Mouse (Mus musculus): Measurements from ENCODE around the gene Zfp14. TPM values are rescaled to one million over a fixed set of nuclear protein-coding genes. Genes with fewer than 3 reads are reported as not detected.

Gene Zfp14
- polyA plus RNA-seq, 1 experiment from 2014 or later, result 11.2 TPM

DNA sequence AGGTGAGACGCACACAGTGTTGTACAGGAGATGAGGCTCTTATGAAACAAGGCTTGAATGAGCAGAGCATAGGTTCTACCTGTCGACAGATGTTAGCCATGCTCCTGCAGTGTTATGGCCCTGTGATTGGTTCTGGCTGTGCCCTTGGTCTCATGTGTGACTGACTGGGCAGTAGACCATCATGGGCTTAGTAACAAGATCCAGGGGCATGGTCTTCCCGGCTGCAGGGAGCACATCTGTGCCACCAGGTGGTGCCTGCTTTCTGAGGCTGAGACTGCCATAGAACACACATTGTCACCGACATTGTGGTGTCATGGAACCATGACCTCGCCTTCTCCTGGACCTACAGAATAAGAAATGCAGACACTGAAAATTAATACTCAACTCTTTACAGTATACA, 25.8 kb downstream of the Zfp14 start:
- ATAC-seq (ENCODE audit: low FRiP score), result no peak
- Histone ChIP-seq H3K9ac (replicated peaks) (no peak overlapping the region), H3K27ac (replicated peaks) (no peak overlapping the region), H3K4me1 (no peaks in the 10 kb centered on the region), H3K9me3 (replicated peaks) (no peaks in the 10 kb centered on the region), H3K4me2 (no peak overlapping the region), H3K27me3 (replicated peaks) (no peaks in the 10 kb centered on the region), H3K36me3 (peaks cover 50% of the 10 kb centered on the region), H3K4me3 (replicated peaks) (no peak overlapping the region)
- 79% methylated on average over 5 of the region's 5 CpGs for WGBS

DNA sequence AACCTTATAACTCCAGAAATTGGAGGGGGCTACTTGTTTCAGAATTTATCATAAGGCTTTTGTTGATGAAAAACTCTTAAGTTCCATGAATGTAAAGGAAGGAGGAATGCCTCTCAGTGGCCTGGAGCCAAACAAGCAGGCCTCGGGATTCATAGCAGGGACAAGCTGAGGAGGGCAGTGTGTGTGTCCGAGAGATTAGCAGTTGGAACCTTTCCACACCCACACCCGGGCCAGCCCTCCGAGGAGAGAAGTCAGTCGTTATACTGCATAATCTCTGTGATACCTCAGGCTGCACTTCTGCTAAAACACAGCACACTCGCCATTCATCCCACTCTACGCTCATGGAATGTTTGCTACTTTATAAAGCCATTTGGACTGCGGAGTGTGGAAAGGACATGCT, 27.4 kb downstream of the Zfp14 start:
- Histone ChIP-seq H3K27ac (replicated peaks) (no peak overlapping the region), H3K27me3 (replicated peaks) (no peaks in the 10 kb centered on the region), H3K36me3 (peaks cover 61% of the 10 kb centered on the region), H3K4me2 (no peak overlapping the region), H3K9ac (replicated peaks) (no peak overlapping the region), H3K9me3 (replicated peaks) (no peaks in the 10 kb centered on the region), H3K4me1 (no peaks in the 10 kb centered on the region), H3K4me3 (replicated peaks) (no peak overlapping the region)
- 90% methylated on average over 8 of the region's 8 CpGs for WGBS
- ATAC-seq (ENCODE audit: low FRiP score), result no peak

DNA sequence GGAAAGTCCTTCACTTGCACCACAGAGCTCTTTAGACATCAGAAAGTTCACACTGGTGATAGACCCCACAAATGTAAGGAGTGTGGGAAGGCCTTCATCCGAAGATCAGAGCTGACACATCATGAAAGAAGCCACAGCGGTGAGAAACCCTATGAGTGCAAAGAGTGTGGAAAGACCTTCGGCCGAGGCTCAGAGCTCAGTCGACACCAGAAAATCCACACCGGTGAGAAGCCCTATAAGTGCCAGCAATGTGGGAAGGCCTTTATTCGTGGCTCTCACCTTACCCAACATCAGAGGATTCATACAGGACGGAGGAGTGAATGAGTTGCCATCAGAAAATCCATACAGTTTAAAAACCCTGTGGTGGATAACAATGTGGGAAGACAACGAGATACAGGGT, 27.9 kb downstream of the Zfp14 start:
- 92% methylated on average over 9 of the region's 9 CpGs for WGBS
- no peak for ATAC-seq (ENCODE audit: low FRiP score)
- Histone ChIP-seq H3K27me3 (replicated peaks) (no peaks in the 10 kb centered on the region), H3K9ac (replicated peaks) (no peak overlapping the region), H3K4me1 (no peaks in the 10 kb centered on the region), H3K9me3 (replicated peaks) (no peaks in the 10 kb centered on the region), H3K36me3 (peaks cover 62% of the 10 kb centered on the region), H3K4me2 (no peak overlapping the region), H3K4me3 (replicated peaks) (no peak overlapping the region), H3K27ac (replicated peaks) (no peak overlapping the region)

DNA sequence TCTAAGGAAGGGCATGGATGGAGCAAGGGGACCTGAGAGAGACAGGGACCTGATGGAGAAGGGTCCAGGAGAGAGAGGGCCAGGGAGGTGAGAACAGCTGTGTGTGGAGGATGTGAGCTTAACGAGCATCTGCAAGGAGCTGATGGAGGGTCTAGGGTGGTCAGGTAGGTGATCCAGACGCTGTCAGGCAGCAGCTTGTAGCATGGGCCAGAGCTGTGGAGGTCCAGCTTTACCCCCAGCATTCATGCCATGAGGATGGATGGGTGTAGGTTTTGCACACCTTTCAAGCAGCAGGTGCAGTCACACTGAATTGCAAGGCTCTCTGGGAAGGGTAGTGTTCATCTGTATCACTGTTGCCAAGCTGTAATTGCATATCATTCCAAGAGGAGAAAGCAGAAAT, 31.6 kb downstream of the Zfp14 start:
- no peaks in the 10 kb centered on the region for H3K4me1 ChIP-seq
- H3K4me3 ChIP-seq (replicated peaks), result no peak overlapping the region
- H3K9ac ChIP-seq (replicated peaks), result no peak overlapping the region
- H3K4me2 ChIP-seq, result no peak overlapping the region
- 98% methylated on average over 2 of the region's 2 CpGs for WGBS
- H3K9me3 ChIP-seq (replicated peaks), result no peaks in the 10 kb centered on the region
- ATAC-seq (ENCODE audit: low FRiP score), result no peak
- H3K27ac ChIP-seq (replicated peaks), result no peak overlapping the region
- H3K36me3 ChIP-seq, result peaks cover 78% of the 10 kb centered on the region
- H3K27me3 ChIP-seq (replicated peaks), result no peaks in the 10 kb centered on the region

DNA sequence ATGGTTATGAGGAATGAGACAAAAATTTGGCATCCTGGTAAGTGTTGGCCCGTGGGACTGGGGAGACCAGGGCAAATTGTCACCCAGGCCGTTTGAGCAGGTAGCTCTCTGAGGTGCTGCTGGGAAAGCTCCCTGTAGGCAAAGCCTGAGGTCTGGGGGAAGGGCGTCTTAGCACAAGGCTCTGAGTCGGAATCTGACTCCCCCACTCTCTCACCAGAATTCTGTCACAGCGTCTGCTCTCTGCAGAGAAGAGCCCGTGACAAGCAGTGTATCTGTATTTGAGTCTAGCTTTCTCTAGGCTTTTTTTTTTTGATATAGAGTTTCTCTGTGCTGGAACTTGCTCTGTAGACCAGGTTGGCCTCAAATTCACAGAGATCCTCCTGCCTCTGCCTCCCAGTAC, 34.0 kb downstream of the Zfp14 start:
- Histone ChIP-seq H3K36me3 (peaks cover 64% of the 10 kb centered on the region), H3K9ac (replicated peaks) (no peak overlapping the region), H3K27ac (replicated peaks) (no peak overlapping the region), H3K9me3 (replicated peaks) (no peaks in the 10 kb centered on the region), H3K27me3 (replicated peaks) (no peaks in the 10 kb centered on the region), H3K4me3 (replicated peaks) (no peak overlapping the region), H3K4me1 (0 out of 2 replicates have a peak, but pooled peaks cover 4% of the 10 kb centered on the region), H3K4me2 (no peak overlapping the region)
- 90% methylated on average over 6 of the region's 6 CpGs for WGBS
- no peak for ATAC-seq (ENCODE audit: low FRiP score)

DNA sequence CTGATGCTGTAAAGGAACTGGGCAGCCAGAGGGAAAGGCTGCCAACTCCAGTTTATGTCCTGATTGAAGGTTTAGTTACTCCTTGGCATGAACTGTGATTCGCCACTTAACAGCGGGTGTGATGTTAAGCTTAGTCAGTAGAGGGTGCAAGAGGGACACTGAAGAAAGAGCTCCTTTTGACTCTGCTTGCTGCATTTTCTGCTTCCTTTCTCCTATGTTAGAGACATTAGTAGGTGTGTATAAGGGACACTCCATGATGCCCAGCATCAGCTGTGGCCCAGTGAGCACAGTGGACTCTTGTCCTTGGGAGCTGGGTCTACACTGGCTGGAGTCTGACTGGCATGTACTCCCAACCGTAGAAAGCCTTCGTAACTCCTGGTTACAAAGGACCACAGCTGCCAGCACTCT, 38.2 kb downstream of the Zfp14 start:
- 67% methylated on average over 4 of the region's 4 CpGs for WGBS
- no peak overlapping the region for H3K4me2 ChIP-seq
- H3K9me3 ChIP-seq (replicated peaks), result no peaks in the 10 kb centered on the region
- H3K27ac ChIP-seq (replicated peaks), result no peak overlapping the region
- ATAC-seq (ENCODE audit: low FRiP score), result peak; percentile 48; the same call in 1 of the 2 replicates
- H3K36me3 ChIP-seq, result peaks cover 36% of the 10 kb centered on the region
- no peak overlapping the region for H3K4me3 ChIP-seq (replicated peaks)
- peaks cover 24% of the 10 kb centered on the region for H3K4me1 ChIP-seq
- no peak overlapping the region for H3K9ac ChIP-seq (replicated peaks)
- H3K27me3 ChIP-seq (replicated peaks), result no peaks in the 10 kb centered on the region

DNA sequence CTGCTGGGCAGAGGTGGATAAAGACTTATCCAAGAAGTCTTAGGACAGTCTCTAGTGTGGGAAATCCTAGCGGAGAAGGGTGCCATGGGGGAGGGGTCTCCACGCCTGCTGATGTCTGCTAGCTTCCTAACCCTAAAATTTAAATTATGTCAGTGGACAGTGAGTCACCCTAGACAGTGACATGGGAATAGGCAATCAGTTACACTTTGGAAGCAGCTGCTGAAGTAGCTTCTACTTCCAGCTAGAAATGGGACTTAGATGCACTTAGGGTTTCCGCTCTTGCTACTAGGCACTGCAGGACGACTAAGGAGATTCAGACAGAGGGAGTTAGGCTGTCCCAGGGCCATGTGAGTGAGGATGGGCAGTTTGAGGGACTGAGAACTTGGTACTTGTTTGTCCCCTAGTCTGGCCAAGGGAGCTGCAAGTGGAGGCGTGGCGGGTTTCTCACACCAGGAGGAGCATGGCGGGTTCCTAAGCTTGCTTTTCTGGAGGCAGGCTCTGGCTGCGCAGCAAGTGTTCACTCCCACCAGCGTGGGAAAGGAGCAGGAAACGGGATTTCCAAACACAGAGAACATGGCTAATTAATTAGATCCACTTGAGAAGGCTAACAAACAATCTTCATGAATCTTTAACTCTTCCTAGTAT, 40.5 kb downstream of the Zfp14 start:
- Histone ChIP-seq H3K4me1 (peaks cover 24% of the 10 kb centered on the region), H3K27ac (replicated peaks) (0 out of 2 replicates have a peak overlapping the region, but pooled peaks have one; percentile 45), H3K36me3 (peaks cover 19% of the 10 kb centered on the region), H3K27me3 (replicated peaks) (no peaks in the 10 kb centered on the region), H3K4me2 (no peak overlapping the region), H3K4me3 (replicated peaks) (no peak overlapping the region), H3K9me3 (replicated peaks) (no peaks in the 10 kb centered on the region), H3K9ac (replicated peaks) (no peak overlapping the region)
- WGBS, result 71% methylated on average over 10 of the region's 10 CpGs
- no peak for ATAC-seq (ENCODE audit: low FRiP score)

DNA sequence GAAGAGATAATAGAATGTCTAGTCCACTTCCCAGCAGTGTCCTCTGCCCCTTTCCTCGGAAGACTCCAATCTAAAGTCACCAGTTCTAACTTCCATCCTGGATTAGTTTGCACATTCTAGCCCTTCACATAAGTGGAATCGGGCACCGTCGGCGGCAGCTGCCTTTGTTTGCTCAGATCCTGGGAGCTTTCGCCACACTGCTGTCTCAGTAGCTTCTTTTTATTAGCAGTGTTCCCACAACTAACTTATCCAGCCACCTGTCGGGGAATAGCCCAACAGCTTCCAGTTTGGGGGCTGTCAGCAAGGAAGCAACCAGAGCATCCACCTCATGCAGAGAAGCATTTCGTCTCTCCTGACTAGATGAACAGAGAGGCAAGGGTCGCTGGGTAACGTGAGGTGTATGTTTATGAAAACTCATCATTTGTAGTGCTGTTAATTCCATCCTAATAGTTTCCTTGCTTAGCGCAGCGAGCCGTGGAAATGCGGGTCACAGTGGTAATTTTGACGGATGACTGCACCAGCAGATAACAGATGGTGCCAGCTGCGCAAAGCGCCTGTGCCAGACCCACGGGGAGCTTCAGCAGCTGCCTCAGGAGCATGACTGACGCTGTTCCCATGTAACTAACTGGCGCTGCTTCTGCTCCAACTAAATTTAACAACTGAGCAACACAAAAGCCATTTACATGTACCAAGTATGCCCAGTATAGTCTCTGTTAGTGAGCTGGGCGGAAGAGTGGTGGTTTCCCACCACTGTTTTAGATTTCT, 41.7 kb downstream of the Zfp14 start:
- Histone ChIP-seq H3K36me3 (peaks cover 17% of the 10 kb centered on the region), H3K9me3 (replicated peaks) (no peaks in the 10 kb centered on the region), H3K9ac (replicated peaks) (no peak overlapping the region), H3K27me3 (replicated peaks) (no peaks in the 10 kb centered on the region), H3K27ac (replicated peaks) (peak overlapping the region; percentile 45), H3K4me1 (peaks cover 24% of the 10 kb centered on the region), H3K4me3 (replicated peaks) (0 out of 2 replicates have a peak overlapping the region, but pooled peaks have one; percentile 2), H3K4me2 (peak overlapping the region; percentile 39)
- peak; percentile 62; the same call in 1 of the 2 replicates for ATAC-seq (ENCODE audit: low FRiP score)
- WGBS, result 28% methylated on average over 21 of the region's 21 CpGs

DNA sequence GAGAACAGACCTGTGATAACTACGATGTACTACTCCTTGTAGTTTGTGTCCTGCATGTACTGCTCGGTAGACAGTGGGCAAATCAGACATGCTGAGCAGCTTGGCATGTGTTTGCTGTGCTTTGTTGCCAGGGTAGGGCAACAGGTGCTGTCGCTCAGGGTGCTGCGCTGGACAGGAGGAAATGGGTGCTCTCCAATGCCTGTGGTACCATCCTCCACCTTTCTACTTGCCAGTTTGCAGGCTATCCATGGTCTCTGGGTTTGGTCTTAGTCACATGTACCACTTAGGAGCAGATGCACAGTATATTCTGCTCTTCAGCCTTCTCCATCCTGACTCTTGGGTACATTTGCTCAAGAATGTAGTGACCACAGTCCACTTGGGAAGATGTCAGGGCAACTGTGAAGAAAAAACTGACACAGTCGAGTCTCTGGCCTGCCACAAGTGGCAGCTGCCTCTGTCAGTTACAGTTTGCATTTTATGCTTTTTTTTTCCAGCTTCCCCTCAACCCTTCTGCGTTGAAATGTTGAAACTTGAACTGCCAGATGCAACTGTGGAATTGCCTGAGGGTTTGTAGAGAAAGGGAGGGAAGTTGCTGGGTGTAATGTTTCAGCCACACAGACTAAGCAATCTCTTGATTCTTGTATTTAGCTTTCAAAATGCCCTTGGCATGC, 43.0 kb downstream of the Zfp14 start:
- 79% methylated on average over 6 of the region's 6 CpGs for WGBS
- no peak for ATAC-seq (ENCODE audit: low FRiP score)
- no peak overlapping the region for H3K9ac ChIP-seq (replicated peaks)
- H3K9me3 ChIP-seq (replicated peaks), result no peaks in the 10 kb centered on the region
- no peak overlapping the region for H3K4me2 ChIP-seq
- no peak overlapping the region for H3K4me3 ChIP-seq (replicated peaks)
- peaks cover 22% of the 10 kb centered on the region for H3K4me1 ChIP-seq
- H3K27ac ChIP-seq (replicated peaks), result no peak overlapping the region
- no peaks in the 10 kb centered on the region for H3K27me3 ChIP-seq (replicated peaks)
- H3K36me3 ChIP-seq, result peaks cover 9% of the 10 kb centered on the region; the same call in 1 of the 2 replicates

DNA sequence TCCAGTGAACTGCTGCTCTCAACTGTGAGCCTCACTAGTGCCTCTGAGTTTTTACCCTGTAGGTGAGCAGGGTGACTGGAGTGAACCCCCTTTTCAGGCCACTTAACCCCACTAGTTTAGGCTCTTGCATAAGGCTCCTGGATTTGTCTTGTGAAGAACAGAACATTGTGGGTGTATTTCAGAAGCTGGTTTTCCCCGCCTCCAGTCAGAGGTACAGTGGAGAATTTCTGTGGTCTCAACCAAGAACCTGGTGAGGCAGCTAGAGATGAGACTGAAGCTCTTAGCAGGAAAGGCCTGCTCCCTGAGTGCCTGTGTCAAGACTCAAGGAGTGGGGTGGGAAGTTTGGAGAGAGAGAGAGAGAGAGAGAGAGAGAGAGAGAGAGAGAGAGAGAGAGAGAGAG, 43.6 kb downstream of the Zfp14 start:
- H3K36me3 ChIP-seq, result peaks cover 9% of the 10 kb centered on the region; the same call in 1 of the 2 replicates
- no peak overlapping the region for H3K4me3 ChIP-seq (replicated peaks)
- no peaks in the 10 kb centered on the region for H3K9me3 ChIP-seq (replicated peaks)
- H3K27ac ChIP-seq (replicated peaks), result no peak overlapping the region
- no peak for ATAC-seq (ENCODE audit: low FRiP score)
- no peak overlapping the region for H3K4me2 ChIP-seq
- H3K9ac ChIP-seq (replicated peaks), result no peak overlapping the region
- WGBS, result 96% methylated on average over 1 of the region's 1 CpGs
- peaks cover 20% of the 10 kb centered on the region for H3K4me1 ChIP-seq
- H3K27me3 ChIP-seq (replicated peaks), result no peaks in the 10 kb centered on the region

DNA sequence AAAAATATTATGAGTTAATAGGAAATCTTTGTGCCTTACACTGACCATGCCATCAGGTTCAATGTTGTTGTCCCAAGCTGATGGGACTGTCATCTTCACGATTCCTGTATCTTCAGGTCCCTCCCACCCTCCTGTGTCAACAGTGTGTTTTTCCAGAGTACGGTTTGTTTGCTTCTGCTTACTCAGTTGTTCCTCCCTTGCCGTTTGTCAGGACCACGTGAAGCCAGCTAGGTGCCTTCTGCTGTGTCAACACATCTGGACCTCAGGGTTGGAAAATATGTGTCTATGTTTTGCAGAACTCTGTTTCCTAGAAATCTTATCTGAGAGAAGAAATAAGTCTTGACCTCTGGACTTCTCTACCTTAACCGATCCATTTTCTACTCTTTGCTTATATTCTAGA, 50.6 kb downstream of the Zfp14 start:
- Histone ChIP-seq H3K4me1 (no peaks in the 10 kb centered on the region), H3K36me3 (peaks cover 41% of the 10 kb centered on the region), H3K27me3 (replicated peaks) (no peaks in the 10 kb centered on the region), H3K27ac (replicated peaks) (no peak overlapping the region), H3K9me3 (replicated peaks) (no peaks in the 10 kb centered on the region), H3K9ac (replicated peaks) (no peak overlapping the region), H3K4me3 (replicated peaks) (no peak overlapping the region), H3K4me2 (no peak overlapping the region)
- ATAC-seq (ENCODE audit: low FRiP score), result no peak
- 85% methylated on average over 5 of the region's 5 CpGs for WGBS

DNA sequence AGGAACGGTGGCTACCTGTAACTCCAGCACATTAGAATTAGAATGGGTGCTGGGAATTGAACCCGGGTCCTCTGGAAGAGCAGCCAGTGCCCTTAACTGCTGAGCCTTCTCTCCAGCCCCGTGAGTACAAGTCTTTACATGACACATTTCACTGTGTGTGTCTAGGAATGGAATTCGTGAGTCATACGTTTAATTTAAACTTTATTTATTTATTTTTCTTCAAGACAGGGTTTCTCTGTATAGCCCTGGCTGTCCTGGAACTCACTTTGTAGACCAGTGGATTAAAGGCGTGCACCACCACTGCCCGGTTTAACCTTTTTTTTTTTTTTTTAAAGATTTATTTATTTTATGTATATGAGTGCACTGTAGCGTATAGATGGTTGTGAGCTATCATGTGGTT, 56.0 kb downstream of the Zfp14 start:
- H3K27me3 ChIP-seq (replicated peaks), result no peaks in the 10 kb centered on the region
- no peak overlapping the region for H3K9ac ChIP-seq (replicated peaks)
- ATAC-seq (ENCODE audit: low FRiP score), result no peak
- H3K36me3 ChIP-seq, result peaks cover 61% of the 10 kb centered on the region
- no peaks in the 10 kb centered on the region for H3K9me3 ChIP-seq (replicated peaks)
- WGBS, result 96% methylated on average over 8 of the region's 8 CpGs
- no peak overlapping the region for H3K27ac ChIP-seq (replicated peaks)
- no peak overlapping the region for H3K4me3 ChIP-seq (replicated peaks)
- H3K4me1 ChIP-seq, result no peaks in the 10 kb centered on the region
- H3K4me2 ChIP-seq, result no peak overlapping the region

Data from neural tube, embryonic 15.5 days (tissue).